Mouse (Mus musculus) small intestine, adult 2 months (tissue): ENCODE results near the gene Baiap2l1. TPM values are rescaled to one million over a fixed set of nuclear protein-coding genes. Genes with fewer than 3 reads are reported as not detected.

Experiments
- H3K27ac ChIP-seq: fragments of 200-500 bp; 2 replicates; pipeline ENCODE4 v1.5.1; 2012; ENCODE audit warnings: low read depth, low read length, control low read depth, inconsistent platforms; ENCODE audit not compliant: insufficient read depth
- H3K27me3 ChIP-seq: fragments of 200-500 bp; 2 replicates; pipeline ENCODE4 v1.6.1; 2012; ENCODE audit warnings: mild to moderate bottlenecking, moderate library complexity, low read length, inconsistent platforms; ENCODE audit not compliant: control insufficient read depth, insufficient read depth
- H3K36me3 ChIP-seq: fragments of 200-500 bp; 2 replicates; pipeline ENCODE4 v1.6.1; 2012; ENCODE audit warnings: mild to moderate bottlenecking, low read length, control low read depth, inconsistent platforms; ENCODE audit not compliant: control insufficient read depth, insufficient read depth
- H3K4me1 ChIP-seq: fragments of 200-500 bp; 2 replicates; pipeline ENCODE4 v1.6.1; 2012; ENCODE audit warnings: low read length, inconsistent platforms, mixed read lengths; ENCODE audit not compliant: control insufficient read depth, insufficient read depth, insufficient read length
- H3K4me3 ChIP-seq: fragments of 200-500 bp; 2 replicates; pipeline ENCODE4 v1.5.1; 2012; ENCODE audit warnings: low read depth, mild to moderate bottlenecking, control low read depth, inconsistent platforms, low read length, moderate library complexity
- CTCF ChIP-seq: fragments of 200-500 bp; IDR thresholded peaks from 2 replicates; pipeline ENCODE4 v1.5.1; 2012; ENCODE audit warnings: low read depth, mild to moderate bottlenecking, control low read depth, inconsistent platforms, low read length, moderate library complexity, mixed read lengths; ENCODE audit not compliant: insufficient replicate concordance, insufficient read length; ENCODE audit errors: extremely low read depth
- POLR2A ChIP-seq: fragments of 200-500 bp; IDR thresholded peaks from 2 replicates; pipeline ENCODE4 v1.6.1; 2012; ENCODE audit warnings: low read depth, mild to moderate bottlenecking, control low read depth, inconsistent platforms, low read length, moderate library complexity
- WGBS: fragments of 180-500 bp; shearing (Covaris S2); methylation state at CpG from one replicate; pipeline ENCODE4 v1.1.7; 2018; 5-methylcytosine and 5-hydroxymethylcytosine counted together
- polyA plus RNA-seq: library from polyadenylated mRNA; depleted of rRNA; stranded (reverse); fragments of >200 nt; gene quantifications from 2 replicates; pipeline ENCODE4 v1.2.3, GENCODE M21; 2012

The Baiap2l1 gene
- polyA plus RNA-seq, 1 experiment: 49.1 TPM

DNA sequence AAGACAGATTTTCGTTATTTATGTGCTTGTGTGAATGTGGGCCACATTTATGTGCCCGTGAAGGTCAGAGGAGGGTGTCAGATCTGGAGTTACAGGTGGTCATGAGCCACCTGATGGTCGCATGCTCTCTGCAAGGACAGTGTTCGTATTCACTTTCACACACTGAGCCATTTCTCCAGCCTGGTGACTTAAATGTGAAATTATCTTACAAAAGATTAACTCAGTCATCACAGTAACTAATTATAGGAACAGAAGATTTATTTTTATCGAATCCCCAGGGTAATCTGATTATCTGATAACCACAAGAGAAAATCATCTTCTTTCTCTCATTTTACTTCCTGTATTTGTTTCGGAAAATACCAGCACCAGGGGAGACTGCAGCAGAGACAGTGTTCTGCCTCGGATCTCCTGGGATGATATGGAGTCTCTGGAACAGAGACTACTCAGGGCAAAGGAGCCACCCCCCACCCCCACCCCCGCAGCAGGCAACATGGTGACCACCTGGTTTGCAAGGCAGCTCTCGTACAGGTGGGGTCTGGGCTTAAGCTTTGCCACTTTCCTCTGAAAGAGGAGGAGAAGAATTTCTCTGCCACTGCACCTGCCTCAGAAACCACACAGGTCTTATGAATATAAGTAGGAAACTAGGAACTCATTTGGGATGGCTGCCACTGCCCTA, 71.2 kb downstream of the Baiap2l1 start:
- Histone ChIP-seq H3K27me3 (no peaks in the 10 kb centered on the region), H3K4me3 (no peak overlapping the region), H3K36me3 (peaks cover 37% of the 10 kb centered on the region), H3K27ac (no peak overlapping the region), H3K4me1 (peaks cover 14% of the 10 kb centered on the region)
- TF ChIP-seq CTCF (no peak), POLR2A (no peak)
- 68% methylated on average over 9 of the region's 9 CpGs for WGBS

DNA sequence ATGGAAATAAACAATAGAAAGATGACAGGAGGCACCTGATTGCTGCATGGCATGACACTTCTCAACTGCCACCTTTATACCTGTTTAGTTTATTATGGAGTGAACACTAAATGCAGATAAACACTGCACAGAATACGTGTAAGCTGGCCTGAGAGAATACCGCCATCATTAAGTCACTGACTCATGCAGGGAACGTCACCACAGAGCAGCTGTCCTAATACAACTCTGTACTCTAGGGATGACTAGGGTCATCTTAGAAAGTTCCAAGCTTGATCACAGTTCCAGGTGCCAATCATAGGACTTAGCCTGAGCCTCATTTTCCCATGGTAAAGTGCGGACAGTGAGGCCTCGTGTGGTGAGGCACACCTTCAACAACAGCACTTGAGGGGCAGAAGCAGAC, 73.3 kb downstream of the Baiap2l1 start:
- Histone ChIP-seq H3K27ac (no peak overlapping the region), H3K27me3 (no peaks in the 10 kb centered on the region), H3K4me3 (no peak overlapping the region), H3K36me3 (peaks cover 47% of the 10 kb centered on the region), H3K4me1 (peaks cover 11% of the 10 kb centered on the region)
- TF ChIP-seq CTCF (no peak), POLR2A (no peak)
- WGBS: 76% methylated on average over 5 of the region's 5 CpGs

DNA sequence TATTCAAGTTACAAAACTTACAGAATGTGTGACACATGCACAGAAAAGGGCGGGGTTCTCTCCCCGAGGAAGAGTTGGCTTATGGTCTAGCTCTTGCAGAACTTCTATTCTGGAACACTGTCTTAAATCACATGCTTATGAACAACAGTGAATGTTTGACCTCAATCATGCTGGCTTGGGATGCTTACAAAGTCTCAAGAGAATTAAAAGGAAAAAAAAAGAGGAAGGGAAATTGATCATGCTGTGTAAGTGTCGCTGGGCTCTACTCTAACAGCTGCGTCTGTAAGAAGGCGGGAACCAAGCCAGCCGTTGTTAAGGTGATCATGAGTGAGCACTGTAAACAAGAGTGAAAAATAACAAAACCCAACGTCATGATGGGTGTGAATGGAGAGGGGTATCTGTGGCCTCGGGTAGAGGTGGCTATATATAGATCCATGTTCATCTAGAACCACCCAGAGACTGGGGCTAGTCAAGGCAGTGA, 74.3 kb downstream of the Baiap2l1 start:
- H3K27me3 ChIP-seq: no peaks in the 10 kb centered on the region
- 38% methylated on average over 8 of the region's 8 CpGs for WGBS
- H3K27ac ChIP-seq: no peak overlapping the region
- H3K4me1 ChIP-seq: peaks cover 13% of the 10 kb centered on the region
- H3K36me3 ChIP-seq: peaks cover 53% of the 10 kb centered on the region
- TF ChIP-seq CTCF: no peak
- no peak for TF ChIP-seq POLR2A
- H3K4me3 ChIP-seq: no peak overlapping the region

DNA sequence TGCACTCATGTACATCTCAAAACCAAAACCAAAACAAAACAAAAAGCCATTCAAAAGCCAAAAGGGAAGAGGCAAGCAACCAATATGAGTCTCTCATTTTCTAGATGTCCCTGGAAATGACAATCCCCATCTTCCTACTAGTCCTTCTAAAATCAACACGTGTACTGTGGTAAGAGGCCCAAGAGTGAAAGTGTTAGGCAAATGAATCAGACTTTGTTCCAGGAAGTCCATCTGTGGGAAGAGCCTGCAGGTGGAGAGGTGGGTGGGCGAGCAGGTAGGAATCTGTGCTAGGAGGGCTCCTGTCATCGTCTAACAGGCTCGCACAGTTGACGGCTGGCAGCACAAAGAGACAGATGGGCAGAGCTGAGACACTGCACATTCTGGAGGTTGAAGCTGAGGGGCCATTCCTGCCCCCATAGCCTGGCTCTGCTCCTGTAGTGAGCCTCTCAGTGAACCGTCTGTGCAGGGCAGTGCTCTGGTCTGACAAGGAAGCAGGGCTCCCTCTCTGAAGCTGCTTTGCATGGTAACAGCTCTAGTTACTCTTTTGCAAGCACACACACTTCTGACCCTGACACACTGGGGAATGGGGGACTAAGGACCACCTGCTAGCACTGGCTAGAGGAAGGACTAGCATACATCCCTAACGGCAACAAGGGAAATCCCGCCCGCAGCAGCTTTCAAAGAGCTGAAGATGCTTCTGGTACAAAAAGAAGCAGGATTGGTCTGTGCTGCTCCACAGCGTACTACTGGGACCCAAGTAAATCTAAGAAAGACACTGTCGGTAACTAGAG, 75.2 kb downstream of the Baiap2l1 start:
- TF ChIP-seq CTCF (no peak), POLR2A (no peak)
- Histone ChIP-seq H3K4me1 (peaks cover 13% of the 10 kb centered on the region), H3K27ac (peak overlapping the region; percentile 67), H3K27me3 (no peaks in the 10 kb centered on the region), H3K36me3 (peaks cover 59% of the 10 kb centered on the region), H3K4me3 (no peak overlapping the region)
- WGBS: 49% methylated on average over 11 of the region's 11 CpGs

DNA sequence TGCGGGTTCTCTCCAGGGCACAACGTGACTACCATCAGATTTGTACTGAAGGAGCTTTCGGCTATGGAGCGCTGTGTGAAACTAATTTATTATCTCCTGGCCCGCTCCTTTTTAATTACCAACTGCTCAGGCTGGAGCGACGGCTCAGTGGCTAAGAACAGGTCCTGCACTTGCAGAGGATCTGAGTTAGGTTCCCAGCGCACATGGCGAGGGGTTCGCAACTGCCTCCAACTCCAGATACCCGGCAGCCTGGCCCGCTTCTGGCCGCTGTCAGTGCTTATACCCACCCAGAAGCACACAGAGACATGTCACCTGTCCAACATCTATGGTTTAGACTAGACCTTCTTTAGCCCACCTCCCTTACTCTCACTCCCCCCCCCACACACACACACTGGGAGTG, 78.0 kb downstream of the Baiap2l1 start:
- no peak overlapping the region for H3K27ac ChIP-seq
- H3K4me1 ChIP-seq: peaks cover 13% of the 10 kb centered on the region
- no peaks in the 10 kb centered on the region for H3K27me3 ChIP-seq
- peaks cover 65% of the 10 kb centered on the region for H3K36me3 ChIP-seq
- TF ChIP-seq POLR2A: no peak
- TF ChIP-seq CTCF: no peak
- H3K4me3 ChIP-seq: no peak overlapping the region
- WGBS: 96% methylated on average over 13 of the region's 13 CpGs

DNA sequence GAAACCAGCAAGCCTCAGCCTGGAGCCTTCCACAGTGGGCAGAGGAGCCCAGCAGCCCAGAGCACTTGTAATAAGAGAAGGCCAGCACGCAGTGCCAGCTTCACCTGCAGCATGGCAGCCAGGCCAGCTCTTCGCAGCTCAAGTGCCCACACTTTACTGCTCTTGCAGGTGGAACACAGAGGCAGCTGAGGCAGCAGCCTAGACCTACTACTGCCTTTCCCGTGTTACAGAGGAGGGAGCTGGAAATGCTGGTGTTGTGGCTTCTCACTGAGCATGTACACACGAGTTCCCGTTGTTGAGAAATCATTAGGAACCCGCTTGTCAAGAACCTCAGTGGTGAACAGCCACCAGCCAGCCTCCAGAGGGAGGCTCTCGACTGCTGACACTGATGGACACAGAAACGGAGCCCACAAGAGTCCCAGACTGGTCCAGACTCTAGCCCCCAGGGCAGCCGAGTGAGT, 78.8 kb downstream of the Baiap2l1 start:
- Histone ChIP-seq H3K27ac (no peak overlapping the region), H3K4me3 (no peak overlapping the region), H3K27me3 (no peaks in the 10 kb centered on the region), H3K4me1 (peaks cover 13% of the 10 kb centered on the region), H3K36me3 (peaks cover 62% of the 10 kb centered on the region)
- WGBS: 75% methylated on average over 9 of the region's 9 CpGs
- TF ChIP-seq POLR2A (no peak), CTCF (no peak)

DNA sequence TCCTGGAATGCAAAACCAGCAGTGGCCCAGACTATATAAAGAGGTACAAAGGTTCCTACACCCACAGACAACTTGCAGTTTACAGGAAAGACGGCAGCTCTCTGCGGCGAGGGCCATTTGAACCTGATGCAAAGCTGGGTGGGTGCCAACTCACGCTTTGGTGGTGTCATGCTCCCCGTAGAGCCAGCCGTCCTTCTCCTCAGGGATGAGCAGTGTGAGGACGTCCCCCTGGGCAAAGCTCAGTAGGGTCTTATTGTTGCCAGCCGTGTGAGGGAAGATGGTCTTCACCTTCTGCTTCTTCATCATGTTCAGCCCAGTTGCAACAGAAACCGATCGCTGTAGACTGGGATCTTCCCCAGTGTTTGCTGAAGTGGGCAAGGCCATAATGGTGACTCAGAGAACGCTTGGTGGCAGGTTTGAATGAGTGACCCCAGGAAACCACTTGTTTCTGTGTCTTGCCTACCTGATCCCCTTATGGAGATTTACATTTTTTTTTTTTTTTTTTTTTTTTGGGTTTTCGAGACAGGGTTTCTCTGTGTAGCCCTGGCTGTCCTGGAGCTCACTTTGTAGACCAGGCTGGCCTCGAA, 79.4 kb downstream of the Baiap2l1 start:
- TF ChIP-seq CTCF: no peak
- no peak for TF ChIP-seq POLR2A
- WGBS: 70% methylated on average over 12 of the region's 13 CpGs
- Histone ChIP-seq H3K4me1 (peaks cover 13% of the 10 kb centered on the region), H3K27me3 (no peaks in the 10 kb centered on the region), H3K4me3 (no peak overlapping the region), H3K27ac (no peak overlapping the region), H3K36me3 (peaks cover 61% of the 10 kb centered on the region)
